Mouse (Mus musculus): ENCODE results near the gene Mfsd4b1. TPM values are rescaled to one million over a fixed set of nuclear protein-coding genes. Genes with fewer than 3 reads are reported as not detected.

The Mfsd4b1 gene
- 0.11 and 0.16 TPM in 2 replicates for polyA plus RNA-seq (2012; rRNA removed)

DNA sequence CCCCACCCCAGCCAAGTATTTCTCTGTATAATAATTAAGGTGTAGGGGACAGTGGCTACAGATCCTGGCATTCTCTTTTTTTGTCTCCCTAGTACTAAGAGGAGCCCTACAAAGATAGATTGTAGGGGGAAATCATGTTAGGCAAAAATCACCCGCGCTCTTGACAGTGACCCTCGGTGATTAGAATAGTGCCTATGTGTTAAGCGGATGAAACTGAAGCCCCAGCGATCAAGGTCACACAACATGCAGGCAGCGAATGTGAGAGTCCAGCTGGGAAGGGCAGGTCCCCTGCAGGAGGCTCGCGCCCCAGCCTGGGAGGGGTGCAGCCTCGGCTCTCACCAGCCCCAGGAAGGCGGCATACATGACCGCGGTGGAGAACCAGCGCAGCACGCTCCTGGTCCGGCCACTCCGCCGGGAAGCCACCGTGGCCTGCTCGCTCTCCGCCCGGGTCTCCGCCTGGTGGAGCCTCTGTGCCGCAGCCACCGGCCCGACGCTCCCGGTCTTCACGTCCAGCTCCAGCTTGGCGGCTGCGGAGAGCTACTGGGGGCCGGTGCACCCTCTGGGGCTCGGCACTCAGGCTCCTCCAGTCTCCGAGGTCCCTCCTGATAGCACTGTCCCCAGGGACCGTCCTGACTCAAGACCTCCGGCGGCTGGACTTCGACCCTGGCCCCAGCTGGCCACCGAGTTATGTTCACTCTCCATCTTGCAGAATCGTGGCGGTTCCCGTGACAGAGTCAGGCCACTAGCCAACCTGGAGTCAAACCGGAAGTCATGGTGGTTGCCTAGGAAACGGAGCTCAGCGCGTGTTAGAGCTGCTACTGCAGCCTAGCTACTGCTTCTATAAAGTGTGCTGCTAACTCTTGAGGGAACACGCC lies at the start of gene Mfsd4b1:
TSS of gene Mfsd4b1 (minus strand) at position 715 of the 875 bp plus-strand sequence.

GRCm38 (mm10) chr10:39986466-39986865 lies 38.6 kb downstream of the Mfsd4b1 start, which contains the start of gene Mfsd4b5:
Gene Mfsd4b5 (minus strand): TSS chr10:39986646.

GRCm38 (mm10) chr10:39959761-39960440 lies 65.2 kb downstream of the Mfsd4b1 start, which contains the start of gene Mfsd4b3:
Gene Mfsd4b3 (minus strand): TSS chr10:39960153.

Other genes starting within 250 kb of the Mfsd4b1 start
- gene Mfsd4b4, start 126.0 kb downstream of the Mfsd4b1 start, polyA plus RNA-seq (2012; rRNA removed): 0.17 and 0.57 TPM in 2 replicates
- not detected in 2 replicates for gene Mfsd4b2, start 98.3 kb downstream of the Mfsd4b1 start, polyA plus RNA-seq (2012; rRNA removed)
- gene Mfsd4b3, start 65.1 kb downstream of the Mfsd4b1 start, polyA plus RNA-seq (2012; rRNA removed): 0.93 and 0.97 TPM in 2 replicates
- gene Mfsd4b5, start 38.6 kb downstream of the Mfsd4b1 start, polyA plus RNA-seq (2012; rRNA removed): 0.05 and 0.11 TPM in 2 replicates
- gene Slc16a10, start 117.0 kb upstream of the Mfsd4b1 start, polyA plus RNA-seq (2012; rRNA removed): 2.3 and 3.2 TPM in 2 replicates
- 0.16 and 0.17 TPM in 2 replicates for gene Rpf2, start 221.8 kb upstream of the Mfsd4b1 start, polyA plus RNA-seq (2012; rRNA removed)
- gene Gtf3c6, start 232.8 kb upstream of the Mfsd4b1 start, polyA plus RNA-seq (2012; rRNA removed): 1.2 and 1.3 TPM in 2 replicates